Mouse (Mus musculus) MEL (cell line): ENCODE measurements around the gene Gadd45g. TPM values are rescaled to one million over a fixed set of nuclear protein-coding genes. Genes with fewer than 3 reads are reported as not detected.

Experiments
- DNase-seq: peaks from one replicate; pipeline ENCODE4 v3.0.0; 2011; ENCODE audit warnings: low read depth, low spot score
- H3K27ac ChIP-seq: 2 replicates; pipeline ENCODE4 v1.5.1; 2012; ENCODE audit warnings: low read depth, mild to moderate bottlenecking, control low read depth, low read length, moderate library complexity; ENCODE audit not compliant: control insufficient read depth
- H3K27me3 ChIP-seq, 2 experiments: fragments of 150-350 bp in 1 of 2; sonication (generic) in 1 of 2; 2 replicates each; pipeline ENCODE4 v1.6.1; 2012; ENCODE audit warnings: low read length in 2 of 2, mild to moderate bottlenecking in 2 of 2, improper control_type of control experiment in 1 of 2, moderate library complexity in 1 of 2; ENCODE audit not compliant: insufficient read depth in 2 of 2, control insufficient read depth in 1 of 2
- H3K36me3 ChIP-seq, 2 experiments: 2 replicates each; pipeline ENCODE4 v1.6.1; 2012 to 2014; ENCODE audit warnings: low read length in 2 of 2, improper control_type of control experiment in 1 of 2, inconsistent platforms in 1 of 2, mild to moderate bottlenecking in 1 of 2; ENCODE audit not compliant: insufficient read depth in 2 of 2, control insufficient read depth in 1 of 2
- H3K4me1 ChIP-seq, 2 experiments: fragments of 150-350 bp in 1 of 2; sonication (generic) in 1 of 2; 2 replicates each; pipeline ENCODE4 v1.6.1; 2012; ENCODE audit warnings: low read length in 2 of 2, improper control_type of control experiment in 1 of 2, mild to moderate bottlenecking in 1 of 2; ENCODE audit not compliant: insufficient read depth in 2 of 2, control insufficient read depth in 1 of 2
- H3K4me3 ChIP-seq, 2 experiments: fragments of 150-350 bp in 1 of 2; sonication (generic) in 1 of 2; 2 replicates each; pipeline ENCODE4 v1.5.1; 2012; ENCODE audit warnings: low read depth in 2 of 2, low read length in 2 of 2, mild to moderate bottlenecking in 2 of 2, moderate library complexity in 2 of 2, control low read depth in 1 of 2, improper control_type of control experiment in 1 of 2; ENCODE audit not compliant: control insufficient read depth in 1 of 2, insufficient read depth in 1 of 2
- H3K79me2 ChIP-seq: 2 replicates; pipeline ENCODE4 v1.6.1; 2012; ENCODE audit warnings: mild to moderate bottlenecking, low read length, moderate library complexity; ENCODE audit not compliant: control insufficient read depth, poor library complexity, insufficient read depth
- H3K9ac ChIP-seq: 2 replicates; pipeline ENCODE4 v1.6.1; 2012; ENCODE audit warnings: low read depth, mild to moderate bottlenecking, control low read depth, low read length, moderate library complexity; ENCODE audit not compliant: control insufficient read depth, poor library complexity, severe bottlenecking
- H3K9me3 ChIP-seq: fragments of 150-350 bp; sonication (generic); replicated peaks from 2 replicates; pipeline ENCODE4 v1.6.1; 2012; ENCODE audit warnings: mild to moderate bottlenecking, low read length, improper control_type of control experiment, moderate library complexity; ENCODE audit not compliant: insufficient read depth
- CTCF ChIP-seq, 3 experiments: IDR thresholded peaks in 2 of 3; conservative IDR thresholded peaks in 1 of 3; 2 replicates each; pipeline ENCODE4 v1.5.1; 2011 to 2012; ENCODE audit warnings: low read length in 3 of 3, low read depth in 2 of 3, mild to moderate bottlenecking in 2 of 3, improper control_type of control experiment in 1 of 3, inconsistent platforms in 1 of 3, mixed read lengths in 1 of 3, moderate library complexity in 1 of 3; ENCODE audit not compliant: control insufficient read depth in 1 of 3, insufficient read depth in 1 of 3, poor library complexity in 1 of 3, severe bottlenecking in 1 of 3
- E2F4 ChIP-seq: IDR thresholded peaks from 2 replicates; pipeline ENCODE4 v1.6.1; 2011; ENCODE audit warnings: low read depth, low read length, improper control_type of control experiment, borderline replicate concordance
- ELF1 ChIP-seq: IDR thresholded peaks from 2 replicates; pipeline ENCODE4 v1.6.1; 2014; ENCODE audit warnings: low read depth, mild to moderate bottlenecking, inconsistent platforms, low read length, improper control_type of control experiment, moderate library complexity
- EP300 ChIP-seq, 2 experiments: IDR thresholded peaks; 2 replicates each; pipeline ENCODE4 v1.6.1; 2011; ENCODE audit warnings: improper control_type of control experiment in 2 of 2, low read length in 2 of 2, low read depth in 1 of 2, mild to moderate bottlenecking in 1 of 2
- ETS1 ChIP-seq: IDR thresholded peaks from 2 replicates; pipeline ENCODE4 v1.6.1; 2012; ENCODE audit warnings: low read depth, mild to moderate bottlenecking, inconsistent platforms, low read length, improper control_type of control experiment, moderate library complexity
- JUND ChIP-seq: IDR thresholded peaks from 2 replicates; pipeline ENCODE4 v1.6.1; 2011; ENCODE audit warnings: low read depth, mild to moderate bottlenecking, improper control_type of control experiment, low read length
- MAZ ChIP-seq: IDR thresholded peaks from 2 replicates; pipeline ENCODE4 v1.6.1; 2012; ENCODE audit warnings: low read depth, mild to moderate bottlenecking, inconsistent platforms, low read length, improper control_type of control experiment
- MXI1 ChIP-seq: IDR thresholded peaks from 2 replicates; pipeline ENCODE4 v1.6.1; 2011; ENCODE audit warnings: mild to moderate bottlenecking, low read depth, low read length, improper control_type of control experiment
- MYC ChIP-seq: IDR thresholded peaks from 2 replicates; pipeline ENCODE4 v1.6.1; 2011; ENCODE audit warnings: low read depth, mild to moderate bottlenecking, low read length, improper control_type of control experiment, moderate library complexity
- RAD21 ChIP-seq: IDR thresholded peaks from 2 replicates; pipeline ENCODE4 v1.6.1; 2011; ENCODE audit warnings: mild to moderate bottlenecking, low read depth, low read length, improper control_type of control experiment
- RCOR1 ChIP-seq: IDR thresholded peaks from 2 replicates; pipeline ENCODE4 v1.6.1; 2012; ENCODE audit warnings: low read depth, mild to moderate bottlenecking, inconsistent platforms, low read length, improper control_type of control experiment
- SIN3A ChIP-seq: IDR thresholded peaks from 2 replicates; pipeline ENCODE4 v1.6.1; 2012; ENCODE audit warnings: low read length, improper control_type of control experiment, inconsistent platforms
- SMC3 ChIP-seq: IDR thresholded peaks from 2 replicates; pipeline ENCODE4 v1.6.1; 2011; ENCODE audit warnings: low read depth, low read length, improper control_type of control experiment
- TAL1 ChIP-seq: IDR thresholded peaks from 2 replicates; pipeline ENCODE4 v1.6.1; 2012; ENCODE audit warnings: mild to moderate bottlenecking, inconsistent platforms, low read length, moderate library complexity, mixed read lengths
- TBP ChIP-seq: IDR thresholded peaks from 2 replicates; pipeline ENCODE4 v1.8.0; 2011; ENCODE audit warnings: low read depth, low read length, improper control_type of control experiment
- ZC3H11A ChIP-seq: IDR thresholded peaks from 2 replicates; pipeline ENCODE4 v1.6.1; 2012; ENCODE audit warnings: low read depth, mild to moderate bottlenecking, inconsistent platforms, low read length, improper control_type of control experiment
- ZKSCAN1 ChIP-seq: IDR thresholded peaks from 2 replicates; pipeline ENCODE4 v1.6.1; 2012; ENCODE audit warnings: low read depth, mild to moderate bottlenecking, inconsistent platforms, low read length, improper control_type of control experiment, moderate library complexity
- polyA plus RNA-seq, 2 experiments: library from polyadenylated mRNA; stranded (reverse) in 1 of 2; unstranded in 1 of 2; fragments of >175 nt in 1 of 2; fragments of >200 nt in 1 of 2; gene quantifications; 2 replicates each; pipeline versions ENCODE4 v1.2.1 to v1.2.4; 2012; ENCODE audit warnings: low replicate concordance in 2 of 2, low read depth in 1 of 2; ENCODE audit not compliant: insufficient read length in 2 of 2, insufficient read depth in 1 of 2, missing spikeins in 1 of 2
- total RNA-seq: library from RNA; depleted of rRNA; stranded (reverse); fragments of 300-350 nt; gene quantifications from 2 replicates; pipeline ENCODE4 v1.2.3, GENCODE M21; 2012

Gene Gadd45g
- total and polyA plus RNA-seq, 3 experiments, result 7.2 to 11.0 TPM; not detected in 1

DNA sequence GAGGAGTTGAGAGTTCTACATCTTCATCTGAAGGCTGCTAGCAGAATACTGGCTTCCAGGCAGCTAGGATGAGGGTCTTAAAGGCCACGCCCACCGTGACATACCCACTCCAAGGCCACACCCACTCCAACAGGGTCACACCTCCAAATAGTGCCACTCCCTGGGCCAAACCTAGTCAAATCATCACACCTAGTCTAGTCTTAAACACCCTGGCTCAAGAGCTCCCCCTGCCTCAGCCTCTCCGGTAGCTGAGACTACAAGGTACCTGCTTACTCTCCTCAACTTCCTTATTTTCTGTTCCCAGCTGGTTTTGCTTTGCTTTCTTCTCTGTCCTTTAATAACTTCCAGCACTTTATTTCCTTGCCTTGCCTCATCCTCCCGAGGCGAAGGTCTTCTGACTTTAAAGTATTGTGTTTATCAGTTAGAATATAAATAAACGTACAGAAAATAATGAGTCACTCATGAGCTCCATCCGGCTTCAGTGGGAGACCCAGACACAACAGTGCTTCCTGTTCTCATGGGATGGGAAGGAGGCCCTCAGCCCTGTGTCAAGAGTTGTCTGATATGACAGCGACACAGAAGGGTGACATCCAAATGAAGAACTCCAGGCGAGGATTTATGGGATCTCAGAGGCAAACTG lies 30.5 kb upstream of the Gadd45g start:
- H3K4me3 ChIP-seq, result peak overlapping the region in 1 of 2 experiments; percentile 31; a peak in 1 of 4 replicates
- H3K36me3 ChIP-seq, result peaks cover 0 to 18% of the 10 kb centered on the region in 2 experiments; a peak in 2 of 4 replicates
- no peaks in the 10 kb centered on the region for H3K9me3 ChIP-seq
- peaks cover 0 to 20% of the 10 kb centered on the region in 2 experiments; a peak in 2 of 4 replicates for H3K4me1 ChIP-seq
- no peaks in the 10 kb centered on the region for H3K79me2 ChIP-seq
- peak overlapping the region; percentile 56 for H3K27ac ChIP-seq
- peak overlapping the region; percentile 6; the same call in 1 of the 2 replicates for H3K9ac ChIP-seq
- peak; percentile 82 for DNase-seq
- TF ChIP-seq RAD21 (peak; percentile 60), TAL1 (no peak), EP300 (IDR thresholded peaks at IDR 0.05; ENCODE audit: low read depth in 1 of 2, low read length in 2 of 2) (peak in 1 of 2 experiments; percentile 52; a peak in 3 of 4 replicates), ZKSCAN1 (no peak), JUND (peak; percentile 76; the same call in 1 of the 2 replicates), ELF1 (0 out of 2 replicates have a peak, but pooled peaks have one; percentile 15), ZC3H11A (peak; percentile 61), E2F4 (0 out of 2 replicates have a peak, but pooled peaks have one; percentile 40), SMC3 (peak; percentile 61), RCOR1 (0 out of 2 replicates have a peak, but pooled peaks have one; percentile 5), CTCF (IDR thresholded peaks at IDR 0.05 in 2 of 3, conservative IDR thresholded peaks at IDR 0.05 in 1 of 3; ENCODE audit: control insufficient read depth in 1 of 3, insufficient read depth in 1 of 3, low read depth in 2 of 3, low read length in 3 of 3, poor library complexity in 1 of 3, severe bottlenecking in 1 of 3) (peak; percentile 49 to 70 (median 61)), ETS1 (peak; percentile 84), SIN3A (peak; percentile 45; the same call in 1 of the 2 replicates), MAZ (no peak)
- H3K27me3 ChIP-seq, result no peaks in the 10 kb centered on the region

DNA sequence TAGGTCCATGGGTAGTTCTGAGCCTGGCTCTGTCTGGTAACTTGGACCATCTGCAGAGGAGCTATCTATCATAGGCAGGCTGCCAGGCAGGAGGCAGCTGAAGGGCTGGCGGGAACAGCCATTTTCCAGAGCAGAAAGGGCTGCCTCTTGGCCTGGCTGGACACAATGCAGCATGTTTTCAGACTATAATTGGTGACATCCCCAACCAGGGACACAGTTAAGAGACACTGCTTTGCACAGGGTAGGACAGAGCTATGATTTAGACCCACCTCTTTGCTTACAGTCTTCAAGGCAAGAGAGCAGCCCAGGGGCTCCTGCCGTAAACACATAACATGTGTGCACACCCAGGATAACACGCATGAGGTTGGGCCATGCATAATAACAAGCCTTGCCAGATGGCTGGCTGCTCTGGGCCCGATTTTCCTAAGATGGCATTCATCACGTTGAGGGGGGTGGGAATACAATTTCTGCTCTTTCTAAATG lies 29.9 kb upstream of the Gadd45g start:
- Histone ChIP-seq H3K4me1 (peaks cover 0 to 20% of the 10 kb centered on the region in 2 experiments; a peak in 2 of 4 replicates), H3K9me3 (no peaks in the 10 kb centered on the region), H3K79me2 (no peaks in the 10 kb centered on the region), H3K4me3 (no peak overlapping the region), H3K9ac (peak overlapping the region; percentile 6; the same call in 1 of the 2 replicates), H3K27me3 (no peaks in the 10 kb centered on the region), H3K27ac (peak overlapping the region; percentile 56), H3K36me3 (peaks cover 0 to 18% of the 10 kb centered on the region in 2 experiments; a peak in 2 of 4 replicates)
- no peak for TF ChIP-seq ELF1
- no peak for TF ChIP-seq MXI1
- no peak for TF ChIP-seq TBP
- no peak for TF ChIP-seq MYC
- peak; percentile 34; the same call in 1 of the 2 replicates for TF ChIP-seq TAL1
- DNase-seq, result no peak
